Mouse (Mus musculus) midbrain, embryonic 16.5 days (tissue): ENCODE data around the gene Theg. TPM values are rescaled to one million over a fixed set of nuclear protein-coding genes. Genes with fewer than 3 reads are reported as not detected.

ENCODE experiments used
- ATAC-seq: fragments of 200-750 bp; cut with Nextera tagmentation; 2 replicates; pipeline ENCODE4 v1.8.0; 2017; ENCODE audit warnings: moderate TSS enrichment
- H3K27ac ChIP-seq: fragments of 300-500 bp; sonication (generic); 2 replicates; pipeline ENCODE4 v1.5.1; 2014; ENCODE audit warnings: mild to moderate bottlenecking, low read length, mixed read lengths
- H3K27me3 ChIP-seq: fragments of 300-500 bp; sonication (generic); 2 replicates; pipeline ENCODE4 v1.6.1; 2014; ENCODE audit warnings: low read depth, low read length, mixed read lengths; ENCODE audit not compliant: control insufficient read depth, insufficient read depth
- H3K36me3 ChIP-seq: fragments of 300-500 bp; sonication (generic); 2 replicates; pipeline ENCODE4 v1.6.1; 2014; ENCODE audit warnings: mild to moderate bottlenecking, low read length, moderate library complexity, mixed read lengths; ENCODE audit not compliant: control insufficient read depth, insufficient read depth
- H3K4me1 ChIP-seq: fragments of 300-500 bp; sonication (generic); 2 replicates; pipeline ENCODE4 v1.6.1; 2014; ENCODE audit warnings: mild to moderate bottlenecking, low read length, mixed read lengths; ENCODE audit not compliant: control insufficient read depth, insufficient read depth
- H3K4me2 ChIP-seq: fragments of 300-500 bp; sonication (generic); 2 replicates; pipeline ENCODE4 v1.6.1; 2014; ENCODE audit warnings: mild to moderate bottlenecking, low read length, mixed read lengths
- H3K4me3 ChIP-seq: fragments of 300-500 bp; sonication (generic); 2 replicates; pipeline ENCODE4 v1.5.1; 2014; ENCODE audit warnings: low read depth, mild to moderate bottlenecking, low read length, moderate library complexity, mixed read lengths
- H3K9ac ChIP-seq: fragments of 300-500 bp; sonication (generic); 2 replicates; pipeline ENCODE4 v1.6.1; 2014; ENCODE audit warnings: low read depth, low read length, mixed read lengths
- H3K9me3 ChIP-seq: fragments of 300-500 bp; sonication (generic); replicated peaks from 2 replicates; pipeline ENCODE4 v1.6.1; 2014; ENCODE audit warnings: mild to moderate bottlenecking, low read length, mixed read lengths; ENCODE audit not compliant: control insufficient read depth, poor library complexity, severe bottlenecking
- WGBS: fragments of 180-500 bp; shearing (Covaris S2); extraction: QIAGEN DNeasy Blood & Tissue Kit; methylation state at CpG from one replicate; pipeline ENCODE4 v1.1.7; 2014; 5-methylcytosine and 5-hydroxymethylcytosine counted together
- polyA plus RNA-seq: library from polyadenylated mRNA; unstranded; fragments of >200 nt; fragmentation: Nextera tagmentation; extraction: Ambion mirVana; gene quantifications from 2 replicates; pipeline ENCODE4 v1.2.1, GENCODE M21; 2015

The Theg gene
- polyA plus RNA-seq, 1 experiment from 2014 or later: not detected

- no peaks in the 10 kb centered on the region for H3K27me3 ChIP-seq
- no peak overlapping the region for H3K4me3 ChIP-seq
- no peak overlapping the region for H3K27ac ChIP-seq
- no peaks in the 10 kb centered on the region for H3K36me3 ChIP-seq
- no peaks in the 10 kb centered on the region for H3K4me1 ChIP-seq
- no peak overlapping the region for H3K9ac ChIP-seq
- no peak for ATAC-seq
- H3K9me3 ChIP-seq: no peaks in the 10 kb centered on the region
- no peak overlapping the region for H3K4me2 ChIP-seq
- 85% methylated on average over 9 of the region's 9 CpGs for WGBS
Observed at GRCm38 (mm10) chr10:79584426-79584825, 2.7 kb downstream of the Theg start.

GRCm38 (mm10) chr10:79584021-79584420, 3.1 kb downstream of the Theg start:
- ATAC-seq: no peak
- Histone ChIP-seq H3K4me2 (no peak overlapping the region), H3K9ac (no peak overlapping the region), H3K4me1 (no peaks in the 10 kb centered on the region), H3K4me3 (no peak overlapping the region), H3K36me3 (no peaks in the 10 kb centered on the region), H3K9me3 (no peaks in the 10 kb centered on the region), H3K27me3 (no peaks in the 10 kb centered on the region), H3K27ac (no peak overlapping the region)
- 80% methylated on average over 7 of the region's 7 CpGs for WGBS

GRCm38 (mm10) chr10:79581501-79581900, 5.6 kb downstream of the Theg start:
- Histone ChIP-seq H3K4me2 (no peak overlapping the region), H3K27ac (no peak overlapping the region), H3K36me3 (no peaks in the 10 kb centered on the region), H3K9ac (no peak overlapping the region), H3K9me3 (no peaks in the 10 kb centered on the region), H3K4me1 (no peaks in the 10 kb centered on the region), H3K4me3 (no peak overlapping the region), H3K27me3 (no peaks in the 10 kb centered on the region)
- ATAC-seq: no peak
- 92% methylated on average over 8 of the region's 8 CpGs for WGBS

- Histone ChIP-seq H3K4me1 (no peaks in the 10 kb centered on the region), H3K27me3 (no peaks in the 10 kb centered on the region), H3K4me3 (no peak overlapping the region), H3K27ac (no peak overlapping the region), H3K4me2 (no peak overlapping the region), H3K9ac (no peak overlapping the region), H3K36me3 (no peaks in the 10 kb centered on the region), H3K9me3 (no peaks in the 10 kb centered on the region)
- no peak for ATAC-seq
- 41% methylated on average over 6 of the region's 6 CpGs for WGBS
Observed at GRCm38 (mm10) chr10:79580811-79581210, 6.3 kb downstream of the Theg start.

GRCm38 (mm10) chr10:79580356-79580755, 6.8 kb downstream of the Theg start:
- H3K9me3 ChIP-seq: no peaks in the 10 kb centered on the region

GRCm38 (mm10) chr10:79579781-79580180, 7.3 kb downstream of the Theg start:
- ATAC-seq: no peak
- no peak overlapping the region for H3K27ac ChIP-seq
- H3K4me1 ChIP-seq: no peaks in the 10 kb centered on the region
- no peaks in the 10 kb centered on the region for H3K36me3 ChIP-seq
- no peak overlapping the region for H3K9ac ChIP-seq
- 73% methylated on average over 12 of the region's 12 CpGs for WGBS
- no peaks in the 10 kb centered on the region for H3K9me3 ChIP-seq
- no peak overlapping the region for H3K4me3 ChIP-seq
- no peak overlapping the region for H3K4me2 ChIP-seq
- H3K27me3 ChIP-seq: no peaks in the 10 kb centered on the region

More at GRCm38 (mm10) chr10:79580356-79580755, 6.8 kb downstream of the Theg start:
- Histone ChIP-seq H3K9ac (no peak overlapping the region), H3K27ac (no peak overlapping the region), H3K27me3 (no peaks in the 10 kb centered on the region), H3K4me3 (no peak overlapping the region), H3K4me2 (no peak overlapping the region), H3K4me1 (no peaks in the 10 kb centered on the region), H3K36me3 (no peaks in the 10 kb centered on the region)
- 58% methylated on average over 7 of the region's 7 CpGs for WGBS
- ATAC-seq: no peak

- H3K27ac ChIP-seq: no peak overlapping the region
- H3K4me1 ChIP-seq: no peaks in the 10 kb centered on the region
- no peaks in the 10 kb centered on the region for H3K27me3 ChIP-seq
- H3K9ac ChIP-seq: no peak overlapping the region
- no peaks in the 10 kb centered on the region for H3K36me3 ChIP-seq
- ATAC-seq: no peak
- H3K4me2 ChIP-seq: no peak overlapping the region
- no peak overlapping the region for H3K4me3 ChIP-seq
- 79% methylated on average over 7 of the region's 7 CpGs for WGBS
- H3K9me3 ChIP-seq: no peaks in the 10 kb centered on the region
Observed at GRCm38 (mm10) chr10:79578891-79579290, 8.2 kb downstream of the Theg start.

GRCm38 (mm10) chr10:79578276-79578675, 8.9 kb downstream of the Theg start:
- no peaks in the 10 kb centered on the region for H3K4me1 ChIP-seq
- no peak overlapping the region for H3K4me2 ChIP-seq
- no peaks in the 10 kb centered on the region for H3K36me3 ChIP-seq
- ATAC-seq: no peak
- H3K9ac ChIP-seq: no peak overlapping the region
- no peak overlapping the region for H3K4me3 ChIP-seq
- H3K9me3 ChIP-seq: no peaks in the 10 kb centered on the region
- no peaks in the 10 kb centered on the region for H3K27me3 ChIP-seq
- 33% methylated on average over 9 of the region's 9 CpGs for WGBS
- H3K27ac ChIP-seq: no peak overlapping the region

- no peak overlapping the region for H3K27ac ChIP-seq
- no peaks in the 10 kb centered on the region for H3K4me1 ChIP-seq
- no peaks in the 10 kb centered on the region for H3K9me3 ChIP-seq
- no peak for ATAC-seq
- no peak overlapping the region for H3K4me3 ChIP-seq
- no peaks in the 10 kb centered on the region for H3K36me3 ChIP-seq
- H3K27me3 ChIP-seq: no peaks in the 10 kb centered on the region
- no peak overlapping the region for H3K9ac ChIP-seq
- H3K4me2 ChIP-seq: no peak overlapping the region
- WGBS: 68% methylated on average over 4 of the region's 4 CpGs
Observed at GRCm38 (mm10) chr10:79577376-79577775, 9.8 kb downstream of the Theg start.

- no peak overlapping the region for H3K4me2 ChIP-seq
- H3K4me1 ChIP-seq: no peaks in the 10 kb centered on the region
- H3K27ac ChIP-seq: no peak overlapping the region
- no peaks in the 10 kb centered on the region for H3K9me3 ChIP-seq
- H3K27me3 ChIP-seq: no peaks in the 10 kb centered on the region
- no peak overlapping the region for H3K9ac ChIP-seq
- H3K4me3 ChIP-seq: no peak overlapping the region
- no peaks in the 10 kb centered on the region for H3K36me3 ChIP-seq
- WGBS: 78% methylated on average over 6 of the region's 6 CpGs
- ATAC-seq: no peak
Observed at GRCm38 (mm10) chr10:79575754-79576153, 11.4 kb downstream of the Theg start.
